Mouse (Mus musculus): ENCODE measurements around the gene Wwp2. TPM values are rescaled to one million over a fixed set of nuclear protein-coding genes. Genes with fewer than 3 reads are reported as not detected.
"Not testable (repeated sequence)": the region's sequence is repeated elsewhere in the genome, so short reads cannot be mapped to it uniquely, and the experiment has no call there.

Wwp2 gene
- polyA plus RNA-seq, 1 experiment from 2014 or later, result 32.6 TPM

DNA sequence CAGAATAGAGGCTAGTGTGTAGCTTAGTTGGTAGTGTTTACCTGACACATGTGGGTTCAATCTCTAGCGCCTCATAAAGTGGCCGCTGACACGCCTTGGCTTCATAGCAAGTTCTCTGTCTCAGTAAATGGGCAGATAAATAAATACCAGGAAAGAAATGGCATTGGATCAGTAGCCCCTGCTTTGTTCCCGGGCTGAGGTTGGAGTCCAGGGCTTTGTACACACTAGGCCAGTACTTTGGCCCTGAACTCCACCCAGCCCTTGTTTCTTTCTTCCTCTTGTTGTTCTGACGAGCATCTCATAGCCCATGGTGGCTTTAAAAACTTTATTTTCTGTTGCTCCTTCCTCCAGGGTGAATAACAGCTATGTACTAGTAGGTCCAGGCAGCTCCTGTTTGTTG, 26.3 kb downstream of the Wwp2 start:
- Histone ChIP-seq H3K27me3 (replicated peaks; ENCODE audit: control insufficient read depth, insufficient read depth, low read length) (no peaks in the 10 kb centered on the region), H3K9me3 (ENCODE audit: control insufficient read depth, low read length) (no peaks in the 10 kb centered on the region), H3K36me3 (ENCODE audit: control insufficient read depth, insufficient read depth, low read length) (peaks cover 25% of the 10 kb centered on the region), H3K27ac (ENCODE audit: low read depth, low read length) (no peak overlapping the region), H3K9ac (ENCODE audit: low read depth, low read length) (no peak overlapping the region), H3K4me3 (ENCODE audit: low read length) (no peak overlapping the region), H3K4me2 (ENCODE audit: low read length) (no peak overlapping the region), H3K4me1 (ENCODE audit: control insufficient read depth, insufficient read depth, low read depth, low read length) (no peaks in the 10 kb centered on the region)
- 91% methylated on average over 5 of the region's 5 CpGs for WGBS
- ATAC-seq, result no peak

DNA sequence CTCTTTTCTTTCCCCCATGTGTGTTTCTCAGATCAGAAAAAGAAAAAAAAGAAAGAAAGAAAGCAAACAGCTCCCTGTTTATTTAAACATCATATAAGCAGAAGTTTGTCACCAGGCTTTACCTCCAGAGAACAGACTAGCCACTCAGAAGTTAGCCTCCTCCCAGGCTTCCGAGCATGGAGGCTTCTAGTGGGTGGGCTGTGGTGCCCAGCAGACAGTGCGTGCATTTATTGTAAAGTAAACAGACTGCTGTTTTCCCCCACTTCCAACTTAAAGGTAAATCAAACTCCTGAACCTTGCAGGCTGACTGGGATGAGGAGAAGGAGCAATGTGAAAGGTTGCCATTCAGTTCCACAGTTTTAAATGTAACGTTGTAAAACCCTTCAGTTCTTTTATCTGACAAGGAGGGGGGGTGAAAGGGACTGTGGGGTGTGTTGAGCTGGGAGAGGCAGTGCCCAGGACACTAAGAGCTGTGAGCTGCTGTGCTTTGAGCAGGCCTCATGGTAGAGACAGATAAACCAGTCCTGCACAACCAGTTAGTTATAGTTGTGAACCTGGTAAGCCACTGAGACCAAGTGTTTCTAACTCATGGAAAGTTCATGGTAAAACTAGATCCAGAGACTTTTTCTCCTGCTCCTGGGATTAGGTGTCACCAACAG, 29.3 kb downstream of the Wwp2 start:
- H3K27ac ChIP-seq (ENCODE audit: low read depth, low read length), result no peak overlapping the region
- peaks cover 20% of the 10 kb centered on the region for H3K36me3 ChIP-seq (ENCODE audit: control insufficient read depth, insufficient read depth, low read length)
- ATAC-seq, result no peak
- H3K9me3 ChIP-seq (ENCODE audit: control insufficient read depth, low read length), result no peaks in the 10 kb centered on the region
- no peak overlapping the region for H3K4me3 ChIP-seq (ENCODE audit: low read length)
- H3K4me1 ChIP-seq (ENCODE audit: control insufficient read depth, insufficient read depth, low read depth, low read length), result no peaks in the 10 kb centered on the region
- no peak overlapping the region for H3K9ac ChIP-seq (ENCODE audit: low read depth, low read length)
- 69% methylated on average over 3 of the region's 3 CpGs for WGBS
- H3K4me2 ChIP-seq (ENCODE audit: low read length), result no peak overlapping the region
- H3K27me3 ChIP-seq (replicated peaks; ENCODE audit: control insufficient read depth, insufficient read depth, low read length), result no peaks in the 10 kb centered on the region

DNA sequence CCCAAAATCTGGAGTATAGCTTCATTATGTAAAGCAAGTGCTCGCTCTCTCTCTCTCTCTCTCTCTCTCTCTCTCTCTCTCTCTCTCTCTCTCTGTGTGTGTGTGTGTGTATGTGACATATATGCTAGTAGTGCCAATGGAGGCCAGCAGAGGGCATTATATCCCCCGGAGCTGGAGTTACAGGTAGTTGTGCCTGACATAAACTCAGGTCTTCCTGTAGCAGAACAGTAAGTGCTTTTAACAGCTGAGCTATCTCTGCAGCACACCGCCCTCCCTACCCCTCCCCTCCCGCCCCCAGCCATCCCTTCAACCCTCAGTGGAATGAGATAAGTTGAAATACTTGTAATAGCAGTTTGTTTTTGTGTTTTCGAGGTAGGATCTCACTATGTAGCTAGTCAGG, 30.5 kb downstream of the Wwp2 start:
- 91% methylated on average over 5 of the region's 5 CpGs for WGBS
- H3K27ac ChIP-seq (ENCODE audit: low read depth, low read length), result no peak overlapping the region
- ATAC-seq, result no peak
- H3K9me3 ChIP-seq (ENCODE audit: control insufficient read depth, low read length), result no peaks in the 10 kb centered on the region
- no peak overlapping the region for H3K4me3 ChIP-seq (ENCODE audit: low read length)
- H3K9ac ChIP-seq (ENCODE audit: low read depth, low read length), result no peak overlapping the region
- peaks cover 13% of the 10 kb centered on the region for H3K36me3 ChIP-seq (ENCODE audit: control insufficient read depth, insufficient read depth, low read length)
- no peaks in the 10 kb centered on the region for H3K27me3 ChIP-seq (replicated peaks; ENCODE audit: control insufficient read depth, insufficient read depth, low read length)
- no peak overlapping the region for H3K4me2 ChIP-seq (ENCODE audit: low read length)
- no peaks in the 10 kb centered on the region for H3K4me1 ChIP-seq (ENCODE audit: control insufficient read depth, insufficient read depth, low read depth, low read length)

DNA sequence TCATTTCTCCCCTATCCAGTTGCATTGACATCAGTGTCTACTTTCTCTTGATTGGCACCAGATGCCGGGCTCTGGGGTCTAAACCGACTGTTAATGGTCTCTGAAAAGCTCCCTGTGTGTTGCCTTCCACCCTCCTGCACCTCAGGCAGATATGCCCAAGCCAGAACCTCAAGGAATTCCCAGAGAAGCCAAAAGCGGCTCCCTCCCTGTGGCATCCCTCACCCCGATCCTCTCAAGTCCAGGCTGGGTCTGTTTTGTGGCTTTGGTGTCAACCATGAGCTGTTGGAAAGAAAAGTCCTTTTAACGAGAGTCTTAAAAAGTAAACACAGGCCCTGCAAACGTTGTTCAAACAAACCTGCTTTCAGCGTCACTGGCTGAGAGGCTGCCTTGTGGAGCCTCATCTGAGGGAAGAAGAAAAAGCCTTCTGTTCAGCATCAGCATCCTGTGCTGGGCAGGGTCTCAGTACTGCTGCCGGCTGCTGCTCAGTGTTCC, 32.7 kb downstream of the Wwp2 start:
- H3K4me3 ChIP-seq (ENCODE audit: low read length), result no peak overlapping the region
- no peaks in the 10 kb centered on the region for H3K9me3 ChIP-seq (ENCODE audit: control insufficient read depth, low read length)
- H3K9ac ChIP-seq (ENCODE audit: low read depth, low read length), result no peak overlapping the region
- H3K27ac ChIP-seq (ENCODE audit: low read depth, low read length), result no peak overlapping the region
- H3K4me1 ChIP-seq (ENCODE audit: control insufficient read depth, insufficient read depth, low read depth, low read length), result no peaks in the 10 kb centered on the region
- H3K27me3 ChIP-seq (replicated peaks; ENCODE audit: control insufficient read depth, insufficient read depth, low read length), result no peaks in the 10 kb centered on the region
- 63% methylated on average over 8 of the region's 8 CpGs for WGBS
- H3K4me2 ChIP-seq (ENCODE audit: low read length), result no peak overlapping the region
- no peak for ATAC-seq
- H3K36me3 ChIP-seq (ENCODE audit: control insufficient read depth, insufficient read depth, low read length), result peaks cover 4% of the 10 kb centered on the region; the same call in 1 of the 2 replicates

DNA sequence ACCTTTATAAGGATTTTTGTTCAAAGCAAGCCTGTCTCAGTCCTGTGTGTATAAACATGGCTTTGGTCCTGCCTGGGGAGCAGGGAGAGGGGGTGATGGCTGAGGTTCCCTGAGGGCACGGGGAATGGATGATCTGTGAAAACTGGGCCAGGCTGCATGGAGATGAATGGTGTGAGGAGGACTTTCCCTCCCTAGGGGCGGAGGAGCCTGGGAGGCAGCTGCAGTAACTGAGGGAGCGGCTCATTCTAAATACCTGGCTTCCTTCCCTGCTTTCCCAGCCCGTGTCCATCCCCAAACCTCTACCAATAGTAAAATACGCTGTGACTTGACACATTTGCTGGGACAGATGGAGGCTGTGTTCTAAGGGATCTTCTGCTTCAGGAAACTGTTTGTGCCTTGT, 34.1 kb downstream of the Wwp2 start:
- no peak for ATAC-seq
- Histone ChIP-seq H3K9ac (ENCODE audit: low read depth, low read length) (no peak overlapping the region), H3K36me3 (ENCODE audit: control insufficient read depth, insufficient read depth, low read length) (peaks cover 4% of the 10 kb centered on the region; the same call in 1 of the 2 replicates), H3K27ac (ENCODE audit: low read depth, low read length) (no peak overlapping the region), H3K4me2 (ENCODE audit: low read length) (no peak overlapping the region), H3K4me1 (ENCODE audit: control insufficient read depth, insufficient read depth, low read depth, low read length) (no peaks in the 10 kb centered on the region), H3K4me3 (ENCODE audit: low read length) (no peak overlapping the region), H3K9me3 (ENCODE audit: control insufficient read depth, low read length) (no peaks in the 10 kb centered on the region), H3K27me3 (replicated peaks; ENCODE audit: control insufficient read depth, insufficient read depth, low read length) (no peaks in the 10 kb centered on the region)
- WGBS, result 69% methylated on average over 5 of the region's 5 CpGs

DNA sequence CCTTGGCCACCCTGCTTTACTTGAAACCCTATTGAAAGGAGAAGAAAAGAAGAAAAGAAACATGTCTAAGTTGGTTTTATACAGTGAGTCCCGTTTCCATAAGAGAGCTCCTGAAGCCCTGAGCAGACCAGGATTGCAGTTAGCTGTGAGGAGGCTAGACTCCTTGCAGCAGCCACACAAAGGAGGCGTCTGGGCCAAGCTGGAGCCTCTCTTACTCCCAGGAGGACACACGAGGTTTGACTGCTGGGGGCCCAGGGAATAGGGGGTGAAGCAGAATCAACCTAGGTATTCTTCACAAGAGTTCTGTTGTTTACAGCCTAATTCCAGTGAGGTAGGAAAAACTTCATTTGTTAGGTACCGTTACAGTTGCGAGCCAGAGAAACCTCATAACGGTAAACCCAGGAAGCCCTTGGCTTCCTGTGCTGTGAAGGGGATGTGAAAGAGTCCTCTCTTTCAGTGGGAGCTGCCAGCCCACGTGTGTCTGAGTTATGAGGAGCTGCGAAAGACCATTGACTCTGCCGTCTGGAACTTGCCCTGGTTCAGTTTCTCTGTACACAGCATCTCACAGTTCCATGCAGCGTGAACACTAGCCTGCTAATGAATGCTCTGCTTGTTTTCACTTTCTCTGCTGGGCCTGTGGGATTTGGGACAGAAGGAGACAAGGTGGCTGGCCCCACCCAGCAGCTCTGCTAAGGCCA, 36.4 kb downstream of the Wwp2 start:
- Histone ChIP-seq H3K4me1 (ENCODE audit: control insufficient read depth, insufficient read depth, low read depth, low read length) (no peaks in the 10 kb centered on the region), H3K4me2 (ENCODE audit: low read length) (no peak overlapping the region), H3K27me3 (replicated peaks; ENCODE audit: control insufficient read depth, insufficient read depth, low read length) (no peaks in the 10 kb centered on the region), H3K36me3 (ENCODE audit: control insufficient read depth, insufficient read depth, low read length) (peaks cover 4% of the 10 kb centered on the region; the same call in 1 of the 2 replicates), H3K27ac (ENCODE audit: low read depth, low read length) (no peak overlapping the region), H3K4me3 (ENCODE audit: low read length) (no peak overlapping the region), H3K9me3 (ENCODE audit: control insufficient read depth, low read length) (no peaks in the 10 kb centered on the region), H3K9ac (ENCODE audit: low read depth, low read length) (no peak overlapping the region)
- 70% methylated on average over 10 of the region's 10 CpGs for WGBS
- no peak for ATAC-seq

DNA sequence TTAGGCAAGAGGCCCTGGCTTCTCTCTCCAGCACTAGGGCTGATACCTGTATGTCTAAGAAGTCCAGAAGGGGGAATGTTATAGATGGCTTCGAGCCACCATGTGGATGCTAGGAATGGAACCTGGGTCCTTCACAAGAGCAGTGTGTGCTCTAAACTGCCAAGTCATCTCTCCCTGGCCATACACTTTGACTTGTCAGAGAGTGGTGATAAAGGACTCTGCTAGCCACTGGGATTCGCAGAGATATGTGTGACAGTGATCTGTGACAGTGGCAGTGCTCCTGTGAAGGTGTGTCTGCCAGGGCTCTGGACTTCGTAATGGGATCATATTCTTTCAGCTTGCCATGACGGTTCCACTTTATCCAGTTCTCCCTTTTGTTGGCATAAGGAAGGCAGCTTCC, 37.2 kb downstream of the Wwp2 start:
- WGBS, result 88% methylated on average over 4 of the region's 4 CpGs
- no peaks in the 10 kb centered on the region for H3K9me3 ChIP-seq (ENCODE audit: control insufficient read depth, low read length)
- H3K27ac ChIP-seq (ENCODE audit: low read depth, low read length), result no peak overlapping the region
- H3K27me3 ChIP-seq (replicated peaks; ENCODE audit: control insufficient read depth, insufficient read depth, low read length), result no peaks in the 10 kb centered on the region
- no peak for ATAC-seq
- H3K9ac ChIP-seq (ENCODE audit: low read depth, low read length), result no peak overlapping the region
- H3K4me2 ChIP-seq (ENCODE audit: low read length), result no peak overlapping the region
- H3K4me1 ChIP-seq (ENCODE audit: control insufficient read depth, insufficient read depth, low read depth, low read length), result no peaks in the 10 kb centered on the region
- H3K36me3 ChIP-seq (ENCODE audit: control insufficient read depth, insufficient read depth, low read length), result peaks cover 4% of the 10 kb centered on the region; the same call in 1 of the 2 replicates
- no peak overlapping the region for H3K4me3 ChIP-seq (ENCODE audit: low read length)

DNA sequence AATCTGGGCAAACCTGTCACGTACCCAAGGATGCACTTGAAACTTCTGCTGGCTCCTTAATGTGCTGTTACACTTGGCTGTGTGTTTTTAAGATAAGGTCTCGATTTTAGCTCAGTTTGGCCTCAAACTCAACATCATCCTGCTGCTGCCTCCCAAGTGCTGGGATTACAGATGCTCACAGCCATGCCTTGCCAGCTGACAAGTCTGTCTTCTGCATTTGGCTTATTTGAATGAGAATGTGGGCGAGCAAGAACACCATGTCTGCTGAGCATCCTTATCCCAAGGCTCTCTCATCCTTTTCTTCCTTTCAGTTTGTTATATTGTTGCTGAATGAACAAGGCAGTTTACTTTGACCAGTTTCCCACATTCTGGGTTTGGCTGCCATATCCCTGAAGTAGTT, 39.4 kb downstream of the Wwp2 start:
- H3K27ac ChIP-seq (ENCODE audit: low read depth, low read length), result no peak overlapping the region
- H3K4me2 ChIP-seq (ENCODE audit: low read length), result no peak overlapping the region
- 94% methylated on average over 3 of the region's 3 CpGs for WGBS
- no peak overlapping the region for H3K4me3 ChIP-seq (ENCODE audit: low read length)
- H3K27me3 ChIP-seq (replicated peaks; ENCODE audit: control insufficient read depth, insufficient read depth, low read length), result no peaks in the 10 kb centered on the region
- H3K36me3 ChIP-seq (ENCODE audit: control insufficient read depth, insufficient read depth, low read length), result no peaks in the 10 kb centered on the region
- no peaks in the 10 kb centered on the region for H3K9me3 ChIP-seq (ENCODE audit: control insufficient read depth, low read length)
- no peaks in the 10 kb centered on the region for H3K4me1 ChIP-seq (ENCODE audit: control insufficient read depth, insufficient read depth, low read depth, low read length)
- ATAC-seq, result no peak
- H3K9ac ChIP-seq (ENCODE audit: low read depth, low read length), result no peak overlapping the region

DNA sequence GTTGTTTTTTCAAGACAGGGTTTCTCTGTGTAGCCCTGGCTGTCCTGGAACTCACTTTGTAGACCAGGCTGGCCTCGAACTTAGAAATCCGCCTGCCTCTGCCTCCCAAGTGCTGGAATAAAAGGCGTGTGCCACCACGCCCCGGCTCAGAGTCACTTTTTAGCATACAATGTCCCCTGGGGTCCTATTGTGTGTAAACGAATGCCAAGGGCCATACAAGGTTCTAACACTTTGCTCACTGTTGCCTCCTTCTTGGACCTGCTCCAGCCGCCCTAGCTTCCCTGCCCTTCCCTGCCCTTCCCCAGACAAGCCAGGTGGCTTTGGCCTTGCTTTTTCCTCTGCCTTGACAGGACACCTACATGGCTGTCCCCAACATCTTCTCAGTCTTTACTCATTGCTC, 40.6 kb downstream of the Wwp2 start:
- not testable (repeated sequence) for H3K9me3 ChIP-seq (ENCODE audit: control insufficient read depth, low read length); H3K27ac ChIP-seq (ENCODE audit: low read depth, low read length); H3K9ac ChIP-seq (ENCODE audit: low read depth, low read length); H3K4me2 ChIP-seq (ENCODE audit: low read length); H3K36me3 ChIP-seq (ENCODE audit: control insufficient read depth, insufficient read depth, low read length); H3K4me1 ChIP-seq (ENCODE audit: control insufficient read depth, insufficient read depth, low read depth, low read length); H3K27me3 ChIP-seq (replicated peaks; ENCODE audit: control insufficient read depth, insufficient read depth, low read length); H3K4me3 ChIP-seq (ENCODE audit: low read length); ATAC-seq
- WGBS, result 89% methylated on average over 7 of the region's 7 CpGs

Data from hindbrain, embryonic 16.5 days (tissue).